Mouse (Mus musculus) MEL (cell line): ENCODE results near the gene Proser3. TPM values are rescaled to one million over a fixed set of nuclear protein-coding genes. Genes with fewer than 3 reads are reported as not detected.

Experiments
- DNase-seq: peaks from one replicate; pipeline ENCODE4 v3.0.0; 2011; ENCODE audit warnings: low read depth, low spot score
- H3K27ac ChIP-seq: 2 replicates; pipeline ENCODE4 v1.5.1; 2012; ENCODE audit warnings: low read depth, mild to moderate bottlenecking, control low read depth, low read length, moderate library complexity; ENCODE audit not compliant: control insufficient read depth
- H3K27me3 ChIP-seq, 2 experiments: fragments of 150-350 bp in 1 of 2; sonication (generic) in 1 of 2; 2 replicates each; pipeline ENCODE4 v1.6.1; 2012; ENCODE audit warnings: low read length in 2 of 2, mild to moderate bottlenecking in 2 of 2, improper control_type of control experiment in 1 of 2, moderate library complexity in 1 of 2; ENCODE audit not compliant: insufficient read depth in 2 of 2, control insufficient read depth in 1 of 2
- H3K36me3 ChIP-seq, 2 experiments: 2 replicates each; pipeline ENCODE4 v1.6.1; 2012 to 2014; ENCODE audit warnings: low read length in 2 of 2, improper control_type of control experiment in 1 of 2, inconsistent platforms in 1 of 2, mild to moderate bottlenecking in 1 of 2; ENCODE audit not compliant: insufficient read depth in 2 of 2, control insufficient read depth in 1 of 2
- H3K4me1 ChIP-seq, 2 experiments: fragments of 150-350 bp in 1 of 2; sonication (generic) in 1 of 2; 2 replicates each; pipeline ENCODE4 v1.6.1; 2012; ENCODE audit warnings: low read length in 2 of 2, improper control_type of control experiment in 1 of 2, mild to moderate bottlenecking in 1 of 2; ENCODE audit not compliant: insufficient read depth in 2 of 2, control insufficient read depth in 1 of 2
- H3K4me3 ChIP-seq, 2 experiments: fragments of 150-350 bp in 1 of 2; sonication (generic) in 1 of 2; 2 replicates each; pipeline ENCODE4 v1.5.1; 2012; ENCODE audit warnings: low read depth in 2 of 2, low read length in 2 of 2, mild to moderate bottlenecking in 2 of 2, moderate library complexity in 2 of 2, control low read depth in 1 of 2, improper control_type of control experiment in 1 of 2; ENCODE audit not compliant: control insufficient read depth in 1 of 2, insufficient read depth in 1 of 2
- H3K79me2 ChIP-seq: 2 replicates; pipeline ENCODE4 v1.6.1; 2012; ENCODE audit warnings: mild to moderate bottlenecking, low read length, moderate library complexity; ENCODE audit not compliant: control insufficient read depth, poor library complexity, insufficient read depth
- H3K9ac ChIP-seq: 2 replicates; pipeline ENCODE4 v1.6.1; 2012; ENCODE audit warnings: low read depth, mild to moderate bottlenecking, control low read depth, low read length, moderate library complexity; ENCODE audit not compliant: control insufficient read depth, poor library complexity, severe bottlenecking
- H3K9me3 ChIP-seq: fragments of 150-350 bp; sonication (generic); replicated peaks from 2 replicates; pipeline ENCODE4 v1.6.1; 2012; ENCODE audit warnings: mild to moderate bottlenecking, low read length, improper control_type of control experiment, moderate library complexity; ENCODE audit not compliant: insufficient read depth
- BHLHE40 ChIP-seq: IDR thresholded peaks from 2 replicates; pipeline ENCODE4 v1.6.1; 2012; ENCODE audit warnings: low read depth, mild to moderate bottlenecking, inconsistent platforms, low read length, improper control_type of control experiment, borderline replicate concordance
- CTCF ChIP-seq, 3 experiments: IDR thresholded peaks in 2 of 3; conservative IDR thresholded peaks in 1 of 3; 2 replicates each; pipeline ENCODE4 v1.5.1; 2011 to 2012; ENCODE audit warnings: low read length in 3 of 3, low read depth in 2 of 3, mild to moderate bottlenecking in 2 of 3, improper control_type of control experiment in 1 of 3, inconsistent platforms in 1 of 3, mixed read lengths in 1 of 3, moderate library complexity in 1 of 3; ENCODE audit not compliant: control insufficient read depth in 1 of 3, insufficient read depth in 1 of 3, poor library complexity in 1 of 3, severe bottlenecking in 1 of 3
- E2F4 ChIP-seq: IDR thresholded peaks from 2 replicates; pipeline ENCODE4 v1.6.1; 2011; ENCODE audit warnings: low read depth, low read length, improper control_type of control experiment, borderline replicate concordance
- ELF1 ChIP-seq: IDR thresholded peaks from 2 replicates; pipeline ENCODE4 v1.6.1; 2014; ENCODE audit warnings: low read depth, mild to moderate bottlenecking, inconsistent platforms, low read length, improper control_type of control experiment, moderate library complexity
- EP300 ChIP-seq, 2 experiments: IDR thresholded peaks; 2 replicates each; pipeline ENCODE4 v1.6.1; 2011; ENCODE audit warnings: improper control_type of control experiment in 2 of 2, low read length in 2 of 2, low read depth in 1 of 2, mild to moderate bottlenecking in 1 of 2
- ETS1 ChIP-seq: IDR thresholded peaks from 2 replicates; pipeline ENCODE4 v1.6.1; 2012; ENCODE audit warnings: low read depth, mild to moderate bottlenecking, inconsistent platforms, low read length, improper control_type of control experiment, moderate library complexity
- GATA1 ChIP-seq: IDR thresholded peaks from 2 replicates; pipeline ENCODE4 v1.6.1; 2011; ENCODE audit warnings: low read depth, low read length, improper control_type of control experiment
- HCFC1 ChIP-seq: IDR thresholded peaks from 2 replicates; pipeline ENCODE4 v1.6.1; 2012; ENCODE audit warnings: low read depth, mild to moderate bottlenecking, inconsistent platforms, low read length, improper control_type of control experiment, moderate library complexity
- JUND ChIP-seq: IDR thresholded peaks from 2 replicates; pipeline ENCODE4 v1.6.1; 2011; ENCODE audit warnings: low read depth, mild to moderate bottlenecking, improper control_type of control experiment, low read length
- MAX ChIP-seq: IDR thresholded peaks from 2 replicates; pipeline ENCODE4 v1.6.1; 2011; ENCODE audit warnings: low read length, improper control_type of control experiment
- MAZ ChIP-seq: IDR thresholded peaks from 2 replicates; pipeline ENCODE4 v1.6.1; 2012; ENCODE audit warnings: low read depth, mild to moderate bottlenecking, inconsistent platforms, low read length, improper control_type of control experiment
- MEF2A ChIP-seq: IDR thresholded peaks from 2 replicates; pipeline ENCODE4 v1.6.1; 2014; ENCODE audit warnings: low read depth, mild to moderate bottlenecking, inconsistent platforms, low read length, improper control_type of control experiment; ENCODE audit not compliant: poor library complexity, insufficient replicate concordance, severe bottlenecking; ENCODE audit errors: extremely low read depth
- MXI1 ChIP-seq: IDR thresholded peaks from 2 replicates; pipeline ENCODE4 v1.6.1; 2011; ENCODE audit warnings: mild to moderate bottlenecking, low read depth, low read length, improper control_type of control experiment
- MYB ChIP-seq: IDR thresholded peaks from 2 replicates; pipeline ENCODE4 v1.6.1; 2011; ENCODE audit warnings: mild to moderate bottlenecking, low read depth, low read length, improper control_type of control experiment
- MYC ChIP-seq: IDR thresholded peaks from 2 replicates; pipeline ENCODE4 v1.6.1; 2011; ENCODE audit warnings: low read depth, mild to moderate bottlenecking, low read length, improper control_type of control experiment, moderate library complexity
- NRF1 ChIP-seq: IDR thresholded peaks from 2 replicates; pipeline ENCODE4 v1.6.1; 2014; ENCODE audit warnings: low read depth, mild to moderate bottlenecking, inconsistent platforms, low read length, improper control_type of control experiment, moderate library complexity; ENCODE audit not compliant: poor library complexity, insufficient read depth, severe bottlenecking
- POLR2AphosphoS2 ChIP-seq: IDR thresholded peaks from 2 replicates; pipeline ENCODE4 v1.6.1; 2011; ENCODE audit warnings: low read length, improper control_type of control experiment
- POLR2AphosphoS5 ChIP-seq: IDR thresholded peaks from 2 replicates; pipeline ENCODE4 v1.6.1; 2012; ENCODE audit warnings: low read depth, borderline replicate concordance, mild to moderate bottlenecking, inconsistent platforms, low read length, moderate library complexity, mixed read lengths
- RAD21 ChIP-seq: IDR thresholded peaks from 2 replicates; pipeline ENCODE4 v1.6.1; 2011; ENCODE audit warnings: mild to moderate bottlenecking, low read depth, low read length, improper control_type of control experiment
- SIN3A ChIP-seq: IDR thresholded peaks from 2 replicates; pipeline ENCODE4 v1.6.1; 2012; ENCODE audit warnings: low read length, improper control_type of control experiment, inconsistent platforms
- SMC3 ChIP-seq: IDR thresholded peaks from 2 replicates; pipeline ENCODE4 v1.6.1; 2011; ENCODE audit warnings: low read depth, low read length, improper control_type of control experiment
- TAL1 ChIP-seq: IDR thresholded peaks from 2 replicates; pipeline ENCODE4 v1.6.1; 2012; ENCODE audit warnings: mild to moderate bottlenecking, inconsistent platforms, low read length, moderate library complexity, mixed read lengths
- TBP ChIP-seq: IDR thresholded peaks from 2 replicates; pipeline ENCODE4 v1.8.0; 2011; ENCODE audit warnings: low read depth, low read length, improper control_type of control experiment
- TCF12 ChIP-seq: IDR thresholded peaks from 2 replicates; pipeline ENCODE4 v1.6.1; 2014; ENCODE audit warnings: low read depth, mild to moderate bottlenecking, inconsistent platforms, low read length, improper control_type of control experiment, moderate library complexity
- UBTF ChIP-seq: IDR thresholded peaks from 2 replicates; pipeline ENCODE4 v1.6.1; 2012; ENCODE audit warnings: low read depth, mild to moderate bottlenecking, inconsistent platforms, low read length, improper control_type of control experiment, moderate library complexity, borderline replicate concordance; ENCODE audit not compliant: insufficient read depth
- USF1 ChIP-seq: IDR thresholded peaks from 2 replicates; pipeline ENCODE4 v1.6.1; 2014; ENCODE audit warnings: low read depth, mild to moderate bottlenecking, inconsistent platforms, low read length, improper control_type of control experiment, moderate library complexity
- ZC3H11A ChIP-seq: IDR thresholded peaks from 2 replicates; pipeline ENCODE4 v1.6.1; 2012; ENCODE audit warnings: low read depth, mild to moderate bottlenecking, inconsistent platforms, low read length, improper control_type of control experiment
- ZMIZ1 ChIP-seq: IDR thresholded peaks from 2 replicates; pipeline ENCODE4 v1.6.1; 2012; ENCODE audit warnings: low read depth, mild to moderate bottlenecking, inconsistent platforms, low read length, improper control_type of control experiment, moderate library complexity
- polyA plus RNA-seq, 2 experiments: library from polyadenylated mRNA; stranded (reverse) in 1 of 2; unstranded in 1 of 2; fragments of >175 nt in 1 of 2; fragments of >200 nt in 1 of 2; gene quantifications; 2 replicates each; pipeline versions ENCODE4 v1.2.1 to v1.2.4; 2012; ENCODE audit warnings: low replicate concordance in 2 of 2, low read depth in 1 of 2; ENCODE audit not compliant: insufficient read length in 2 of 2, insufficient read depth in 1 of 2, missing spikeins in 1 of 2
- total RNA-seq: library from RNA; depleted of rRNA; stranded (reverse); fragments of 300-350 nt; gene quantifications from 2 replicates; pipeline ENCODE4 v1.2.3, GENCODE M21; 2012

Gene Proser3
- total and polyA plus RNA-seq, 3 experiments, result 2.3 to 8.9 TPM; not detected in 1

- peaks cover 0 to 11% of the 10 kb centered on the region in 2 experiments; a peak in 2 of 4 replicates for H3K36me3 ChIP-seq
- no peaks in the 10 kb centered on the region for H3K9me3 ChIP-seq
- H3K4me1 ChIP-seq, result peaks cover 7 to 29% of the 10 kb centered on the region in 2 experiments; a peak in 3 of 4 replicates
- no peak overlapping the region for H3K9ac ChIP-seq
- TF ChIP-seq MAZ (no peak), NRF1 (no peak), ELF1 (no peak), POLR2AphosphoS2 (no peak), ZMIZ1 (no peak), MXI1 (no peak), MEF2A (no peak), RAD21 (no peak), E2F4 (no peak), MAX (no peak), UBTF (no peak), HCFC1 (no peak), MYB (no peak), SMC3 (no peak), POLR2AphosphoS5 (no peak), TCF12 (no peak), TAL1 (no peak), BHLHE40 (no peak)
- no peak for DNase-seq
- no peaks in the 10 kb centered on the region for H3K27me3 ChIP-seq
- no peaks in the 10 kb centered on the region; the same call in 1 of the 2 replicates for H3K79me2 ChIP-seq
- H3K4me3 ChIP-seq, result no peak overlapping the region
- H3K27ac ChIP-seq, result no peak overlapping the region
Observed at GRCm38 (mm10) chr7:30596811-30597210, 44.7 kb upstream of the Proser3 start.

GRCm38 (mm10) chr7:30596093-30596492, 44.0 kb upstream of the Proser3 start:
- DNase-seq, result no peak
- no peak for TF ChIP-seq GATA1
- TF ChIP-seq HCFC1, result no peak
- no peak for TF ChIP-seq RAD21
- no peak for TF ChIP-seq TBP
- no peak for TF ChIP-seq CTCF (IDR thresholded peaks at IDR 0.05 in 2 of 3, conservative IDR thresholded peaks at IDR 0.05 in 1 of 3; ENCODE audit: control insufficient read depth in 1 of 3, insufficient read depth in 1 of 3, low read depth in 2 of 3, low read length in 3 of 3, poor library complexity in 1 of 3, severe bottlenecking in 1 of 3)
- no peak for TF ChIP-seq MYC
- no peak for TF ChIP-seq SIN3A
- TF ChIP-seq POLR2AphosphoS2, result no peak
- TF ChIP-seq EP300 (IDR thresholded peaks at IDR 0.05; ENCODE audit: low read depth in 1 of 2, low read length in 2 of 2), result no peak
- TF ChIP-seq ETS1, result no peak
- TF ChIP-seq ZC3H11A, result no peak
- no peak for TF ChIP-seq UBTF
- no peak for TF ChIP-seq E2F4
- TF ChIP-seq USF1, result no peak
- no peak for TF ChIP-seq ZMIZ1
- no peak for TF ChIP-seq MAX
- no peak for TF ChIP-seq MEF2A
- no peak for TF ChIP-seq MAZ
- TF ChIP-seq JUND, result no peak
- no peak overlapping the region for H3K4me3 ChIP-seq
- H3K9me3 ChIP-seq, result no peaks in the 10 kb centered on the region
- H3K27ac ChIP-seq, result no peak overlapping the region
- no peaks in the 10 kb centered on the region for H3K27me3 ChIP-seq
- H3K4me1 ChIP-seq, result peaks cover 7 to 35% of the 10 kb centered on the region in 2 experiments; a peak in 3 of 4 replicates
- no peak overlapping the region for H3K9ac ChIP-seq
- H3K79me2 ChIP-seq, result peaks cover 1% of the 10 kb centered on the region
- peaks cover 0 to 13% of the 10 kb centered on the region in 2 experiments; a peak in 2 of 4 replicates for H3K36me3 ChIP-seq
